11 mouse cellular contexts compared by ENCODE assay signal in the genomic region with DNA sequence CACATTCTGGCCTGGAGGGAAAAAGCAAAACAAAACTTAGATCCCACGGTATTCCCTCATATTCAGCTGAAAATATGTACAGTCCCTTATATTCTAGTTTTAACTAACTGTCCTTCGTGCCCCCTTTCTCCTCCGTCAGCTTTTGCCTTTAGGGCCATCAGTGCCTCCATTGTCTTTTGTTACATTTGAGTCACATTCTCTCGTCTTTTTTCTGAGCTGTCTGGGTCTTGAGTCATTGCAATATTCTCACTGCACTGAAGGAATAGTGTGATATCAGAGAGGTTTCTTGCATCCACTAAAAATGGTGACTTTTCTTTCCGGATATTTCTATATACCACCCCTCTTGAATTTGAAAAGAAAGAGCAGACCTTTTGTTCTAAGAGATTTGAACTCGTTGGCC. TPM values are rescaled to one million over a fixed set of nuclear protein-coding genes. Genes with fewer than 3 reads are reported as not detected.
DNase-seq lines count a peak whose midpoint lies in the region; ATAC-seq and TF ChIP-seq lines count a peak whose summit lies in the region.
"Had no signal": no experiment of that assay in that cellular context is flagged by ENCODE, and none has a peak within 500 bp of the region (broad histone marks: within the 10 kb centered on the region; RNA-seq: fewer than 3 reads in every experiment).

No protein-coding gene starts in this region.

- WGBS in heart, adult 2 months: 62% methylated on average over 6 of the region's 6 CpGs
- 32% methylated on average over 6 of the region's 6 CpGs for WGBS in forebrain, embryonic 12.5 days
- 70% methylated on average over 6 of the region's 6 CpGs for WGBS in limb, embryonic 13.5 days

- no peak for TF ChIP-seq POLR2A in heart, adult 2 months (IDR thresholded peaks at IDR 0.05; ENCODE audit: insufficient read depth, low read depth, low read length)

- H3K9ac ChIP-seq in heart, adult 2 months (ENCODE audit: low read depth, low read length): no peak overlapping the region
- no peak overlapping the region for H3K9ac ChIP-seq in forebrain, embryonic 12.5 days
- H3K9ac ChIP-seq in limb, embryonic 13.5 days: no peak overlapping the region

- H3K4me2 ChIP-seq in forebrain, embryonic 12.5 days: peak overlapping the region; percentile 64
- peak overlapping the region; percentile 69 for H3K4me2 ChIP-seq in limb, embryonic 13.5 days (replicated peaks)

- H3K4me3 ChIP-seq in heart, adult 2 months: no peak overlapping the region
- H3K4me3 ChIP-seq in forebrain, embryonic 12.5 days (replicated peaks): peak overlapping the region; percentile 89; the same call in 1 of the 2 replicates
- peak overlapping the region; percentile 83 for H3K4me3 ChIP-seq in limb, embryonic 13.5 days

- no peak for DNase-seq in heart, adult 2 months
- no peak for DNase-seq in heart, postnatal 25 days (ENCODE audit: low spot score)
- peak; percentile 55 for DNase-seq in 3T3-L1 (ENCODE audit: low read depth, low spot score)
- no peak for DNase-seq in ovary, postnatal 36 days (ENCODE audit: low spot score)
- DNase-seq in layer of hippocampus, postnatal 10 days (ENCODE audit: low spot score in 2 of 2): no peak

- H3K27ac ChIP-seq in heart, adult 2 months: peak overlapping the region; percentile 96
- no peak overlapping the region for H3K27ac ChIP-seq in forebrain, embryonic 12.5 days
- 0 out of 2 replicates have a peak overlapping the region, but pooled peaks have one; percentile 97 for H3K27ac ChIP-seq in limb, embryonic 13.5 days

- TF ChIP-seq CTCF in heart, adult 2 months (IDR thresholded peaks at IDR 0.05): no peak

- H3K9me3 ChIP-seq in forebrain, embryonic 12.5 days: no peaks in the 10 kb centered on the region
- H3K9me3 ChIP-seq in limb, embryonic 13.5 days: no peaks in the 10 kb centered on the region

- no peaks in the 10 kb centered on the region for H3K79me2 ChIP-seq in heart, adult 2 months (replicated peaks; ENCODE audit: control insufficient read depth, insufficient read depth, low read length)

- H3K36me3 ChIP-seq in heart, adult 2 months (ENCODE audit: control insufficient read depth, insufficient read depth, low read length): peaks cover 10% of the 10 kb centered on the region
- no peaks in the 10 kb centered on the region for H3K36me3 ChIP-seq in forebrain, embryonic 12.5 days (replicated peaks)
- H3K36me3 ChIP-seq in limb, embryonic 13.5 days: no peaks in the 10 kb centered on the region

- H3K4me1 ChIP-seq in heart, adult 2 months (ENCODE audit: control insufficient read depth, insufficient read depth, low read length): peaks cover 7% of the 10 kb centered on the region
- peaks cover 44% of the 10 kb centered on the region for H3K4me1 ChIP-seq in forebrain, embryonic 12.5 days
- peaks cover 43% of the 10 kb centered on the region for H3K4me1 ChIP-seq in limb, embryonic 13.5 days

- H3K27me3 ChIP-seq in heart, adult 2 months (ENCODE audit: control insufficient read depth, insufficient read depth, low read length): peaks cover 2% of the 10 kb centered on the region; the same call in 1 of the 2 replicates
- H3K27me3 ChIP-seq in forebrain, embryonic 12.5 days: no peaks in the 10 kb centered on the region
- no peaks in the 10 kb centered on the region for H3K27me3 ChIP-seq in limb, embryonic 13.5 days

- TF ChIP-seq EP300 in heart, adult 2 months (IDR thresholded peaks at IDR 0.05; ENCODE audit: insufficient read depth, low read depth, low read length): no peak

- intact Hi-C loops in heart, adult 2 months (cut with DNase I): loop anchor here (2.0 to 5.0 kb wide), 2 partner anchors 41 to 45 kb away; no protein-coding TSS in a partner anchor
- intact Hi-C loops in heart, postnatal 25 days (cut with DNase I): loop anchor here (2.0 to 10.0 kb wide), 2 partner anchors 41 to 189 kb away; a partner anchor contains a TSS

- no peak for ATAC-seq in forebrain, embryonic 12.5 days (ENCODE audit: low FRiP score)
- no peak for ATAC-seq in limb, embryonic 13.5 days (ENCODE audit: low FRiP score, low read depth)
- ATAC-seq in monocyte, adult 5-6 weeks (replicated peaks; ENCODE audit: insufficient number of reproducible peaks, low FRiP score, low TSS enrichment, poor library complexity, severe bottlenecking): no peak

RNA-seq across cellular contexts. Expression of a gene that starts 0.6 kb away (rescaled TPM):
- total RNA-seq in heart, adult 2 months (2021): 10 to 100 TPM; 58.4 to 62.5 TPM
- 13.8 and 38.2 TPM in 2 replicates for polyA plus RNA-seq in heart, adult 2 months (2012; rRNA removed)
- 10 to 100 TPM; 71.8 to 77.5 TPM for total RNA-seq in heart, postnatal 25 days (2021)
- polyA plus RNA-seq in forebrain, embryonic 12.5 days (2016; fragmentation: Nextera tagmentation; extraction: Ambion mirVana): 47.5 and 49.5 TPM in 2 replicates
- 63.1 and 71.3 TPM in 2 replicates for polyA plus RNA-seq in limb, embryonic 13.5 days (2015; fragmentation: Nextera tagmentation; extraction: Ambion mirVana)
- total RNA-seq in layer of hippocampus, postnatal 10 days (2021): 10 to 100 TPM; 41.9 to 46.1 TPM
- total RNA-seq in monocyte, adult 5-6 weeks (2017): 0.53 to 1.6 TPM (median 0.68 TPM) in 3 replicates

RNA-seq across cellular contexts. Expression of a gene that starts 18.8 kb away (rescaled TPM):
- total RNA-seq in heart, adult 2 months (2021): not detected
- polyA plus RNA-seq in heart, adult 2 months (2012; rRNA removed): not detected in 2 replicates
- total RNA-seq in heart, postnatal 25 days (2021): not detected
- not detected in 2 replicates for polyA plus RNA-seq in forebrain, embryonic 12.5 days (2016; fragmentation: Nextera tagmentation; extraction: Ambion mirVana)
- not detected in 2 replicates for polyA plus RNA-seq in limb, embryonic 13.5 days (2015; fragmentation: Nextera tagmentation; extraction: Ambion mirVana)
- total RNA-seq in layer of hippocampus, postnatal 10 days (2021): not detected
- not detected in 3 replicates for total RNA-seq in monocyte, adult 5-6 weeks (2017)
- total RNA-seq: left cerebral cortex, adult 18-20 months; neutrophil, adult 5-6 weeks had no signal
- polyA plus RNA-seq: frontal cortex, adult 2 months had no signal

Comparison
In these comparisons a context has a peak if more than half of its experiments do, and no peak if none do; other contexts are left out.
1. RNA of a gene that starts 0.6 kb away (total RNA-seq): 71.8 to 77.5 TPM in heart, postnatal 25 days, 58.4 to 62.5 TPM in heart, adult 2 months and 41.9 to 46.1 TPM in layer of hippocampus, postnatal 10 days; 0.53 to 1.6 TPM in monocyte, adult 5-6 weeks; every median in the first group is over 10 times any median in the second.